ENCODE assay signal across 18 mouse cellular contexts in genomic region chr11:102040646-102041045, GRCm38 (mm10). TPM values are rescaled to one million over a fixed set of nuclear protein-coding genes. Genes with fewer than 3 reads are reported as not detected.
DNase-seq lines count a peak whose midpoint lies in the region; ATAC-seq and TF ChIP-seq lines count a peak whose summit lies in the region.
"Had no signal": no experiment of that assay in that cellular context is flagged by ENCODE, and none has a peak within 500 bp of the region (broad histone marks: within the 10 kb centered on the region; RNA-seq: fewer than 3 reads in every experiment).

No protein-coding gene starts in this region.

- peaks cover 6% of the 10 kb centered on the region; the same call in 1 of the 2 replicates for H3K4me1 ChIP-seq in lung, embryonic 15.5 days
- peaks cover 1% of the 10 kb centered on the region for H3K4me1 ChIP-seq in ES-Bruce4 (ENCODE audit: control insufficient read depth, insufficient read depth, low read length)
- no peaks in the 10 kb centered on the region for H3K4me1 ChIP-seq in midbrain, embryonic 16.5 days (ENCODE audit: control insufficient read depth, insufficient read depth, low read length)
- H3K4me1 ChIP-seq: limb, embryonic 12.5 days; liver, embryonic 15.5 days had no signal

- TF ChIP-seq EP300 in ES-Bruce4 (IDR thresholded peaks at IDR 0.05; ENCODE audit: insufficient read depth, low read depth, low read length) = no peak

- H3K36me3 ChIP-seq in lung, embryonic 15.5 days = no peaks in the 10 kb centered on the region
- H3K36me3 ChIP-seq in ES-Bruce4 (ENCODE audit: control insufficient read depth, insufficient read depth, low read length, poor library complexity, severe bottlenecking) = no peaks in the 10 kb centered on the region
- no peaks in the 10 kb centered on the region; the same call in 1 of the 2 replicates for H3K36me3 ChIP-seq in midbrain, embryonic 16.5 days (ENCODE audit: control insufficient read depth, insufficient read depth, low read length)
- H3K36me3 ChIP-seq: embryonic facial prominence, embryonic 10.5 days; forebrain, embryonic 15.5 days; limb, embryonic 12.5 days; liver, embryonic 15.5 days had no signal

- H3K27ac ChIP-seq in lung, embryonic 15.5 days = no peak overlapping the region
- H3K27ac ChIP-seq in ES-Bruce4 (ENCODE audit: insufficient read depth, low read length) = no peak overlapping the region
- no peak overlapping the region for H3K27ac ChIP-seq in midbrain, embryonic 16.5 days (ENCODE audit: low read length)
- H3K27ac ChIP-seq: embryonic facial prominence, embryonic 10.5 days; forebrain, embryonic 15.5 days; hindbrain, embryonic 14.5 days; limb, embryonic 12.5 days; liver, embryonic 15.5 days had no signal

- ATAC-seq in lung, embryonic 15.5 days (ENCODE audit: borderline replicate concordance, extremely low read depth, low FRiP score, low TSS enrichment) = 0 out of 2 replicates have a peak, but pooled peaks have one; percentile 7
- no peak for ATAC-seq in midbrain, embryonic 16.5 days
- ATAC-seq: forebrain, embryonic 15.5 days had no signal

- H3K9me3 ChIP-seq in lung, embryonic 15.5 days = peaks cover 3% of the 10 kb centered on the region; the same call in 1 of the 2 replicates
- H3K9me3 ChIP-seq in ES-Bruce4 (replicated peaks; ENCODE audit: control insufficient read depth, insufficient read depth, low read length, poor library complexity, severe bottlenecking) = no peaks in the 10 kb centered on the region
- H3K9me3 ChIP-seq in midbrain, embryonic 16.5 days (replicated peaks; ENCODE audit: control insufficient read depth, low read length, poor library complexity, severe bottlenecking) = peaks cover 6% of the 10 kb centered on the region; the same call in 1 of the 2 replicates
- H3K9me3 ChIP-seq: forebrain, embryonic 15.5 days; liver, embryonic 15.5 days had no signal

- no peak overlapping the region for H3K9ac ChIP-seq in lung, embryonic 15.5 days
- no peak overlapping the region for H3K9ac ChIP-seq in ES-Bruce4 (ENCODE audit: low read depth, poor library complexity, severe bottlenecking)
- H3K9ac ChIP-seq in midbrain, embryonic 16.5 days (ENCODE audit: low read depth, low read length) = no peak overlapping the region
- H3K9ac ChIP-seq: forebrain, embryonic 15.5 days; hindbrain, embryonic 14.5 days; limb, embryonic 12.5 days; liver, embryonic 15.5 days had no signal

- 0 out of 2 replicates have a peak, but pooled peaks cover 6% of the 10 kb centered on the region for H3K27me3 ChIP-seq in lung, embryonic 15.5 days
- H3K27me3 ChIP-seq in ES-Bruce4 (ENCODE audit: control insufficient read depth, insufficient read depth, low read length, poor library complexity, severe bottlenecking) = no peaks in the 10 kb centered on the region
- H3K27me3 ChIP-seq in midbrain, embryonic 16.5 days (ENCODE audit: control insufficient read depth, insufficient read depth, low read depth, low read length) = no peaks in the 10 kb centered on the region
- H3K27me3 ChIP-seq: forebrain, embryonic 15.5 days; limb, embryonic 12.5 days had no signal

- peak; percentile 35 for TF ChIP-seq CTCF in ES-Bruce4 (IDR thresholded peaks at IDR 0.05; ENCODE audit: low read depth, low read length)

- 70% methylated on average over 4 of the region's 4 CpGs for WGBS in lung, embryonic 15.5 days
- WGBS in midbrain, embryonic 16.5 days = 68% methylated on average over 4 of the region's 4 CpGs

- H3K4me3 ChIP-seq in lung, embryonic 15.5 days = no peak overlapping the region
- no peak overlapping the region for H3K4me3 ChIP-seq in ES-Bruce4 (ENCODE audit: low read depth, low read length)
- H3K4me3 ChIP-seq in midbrain, embryonic 16.5 days (ENCODE audit: low read depth, low read length) = no peak overlapping the region
- H3K4me3 ChIP-seq: embryonic facial prominence, embryonic 10.5 days; erythroblast, embryonic 14.5 days; forebrain, embryonic 15.5 days; limb, embryonic 12.5 days; liver, embryonic 15.5 days had no signal

- no peak overlapping the region for H3K4me2 ChIP-seq in lung, embryonic 15.5 days
- H3K4me2 ChIP-seq in midbrain, embryonic 16.5 days (ENCODE audit: low read length) = no peak overlapping the region
- H3K4me2 ChIP-seq: forebrain, embryonic 15.5 days; limb, embryonic 12.5 days; liver, embryonic 15.5 days had no signal

- DNase-seq in heart, adult 11 months = peak; percentile 74
- no peak for DNase-seq in heart, adult 8-10 months (ENCODE audit: low spot score)
- DNase-seq in lung, postnatal 10 days = no peak
- peak; percentile 40 for DNase-seq in induced T-regulatory cell, adult 2 months (ENCODE audit: low read depth)

- no peak for TF ChIP-seq POLR2A in ES-Bruce4 (IDR thresholded peaks at IDR 0.05; ENCODE audit: insufficient read depth, low read length)

RNA-seq across cellular contexts. Expression of gene Cd300lg, which starts 0.7 kb away (rescaled TPM):
- total RNA-seq in heart, adult 8-10 months (2022) = 10 to 100 TPM; 56.7 to 79.2 (median 64.0) TPM
- polyA plus RNA-seq in lung, embryonic 15.5 days (2015; fragmentation: Nextera tagmentation; extraction: Ambion mirVana) = 0.59 and 0.63 TPM in 2 replicates
- polyA plus RNA-seq in ES-Bruce4 (2011; ENCODE audit: insufficient read depth, insufficient read length, low read depth, missing spikeins) = not detected in 2 replicates
- polyA plus RNA-seq in midbrain, embryonic 16.5 days (2015; fragmentation: Nextera tagmentation; extraction: Ambion mirVana) = 0.23 and 0.46 TPM in 2 replicates
- polyA plus RNA-seq: erythroblast, embryonic 14.5 days had no signal

RNA-seq across cellular contexts. Expression of gene Mpp3, which starts 12.4 kb away (rescaled TPM):
- total RNA-seq in heart, adult 8-10 months (2022) = 1 to 10 TPM in 3 of 4 experiments, under 1 TPM in 1; 0.92 to 2.6 (median 1.5) TPM
- 3.8 and 3.9 TPM in 2 replicates for polyA plus RNA-seq in lung, embryonic 15.5 days (2015; fragmentation: Nextera tagmentation; extraction: Ambion mirVana)
- polyA plus RNA-seq in ES-Bruce4 (2011; ENCODE audit: insufficient read depth, insufficient read length, low read depth, missing spikeins) = 3.8 and 6.3 TPM in 2 replicates
- 57.4 and 64.6 TPM in 2 replicates for polyA plus RNA-seq in midbrain, embryonic 16.5 days (2015; fragmentation: Nextera tagmentation; extraction: Ambion mirVana)
- total RNA-seq: granulocyte monocyte progenitor cell, adult 5-6 weeks had no signal
- polyA plus RNA-seq: erythroblast, embryonic 14.5 days had no signal

RNA-seq across cellular contexts. Expression of gene Mpp2, which starts 47.7 kb away (rescaled TPM):
- total RNA-seq in heart, adult 8-10 months (2022) = 1 to 10 TPM; 2.6 to 4.7 (median 4.3) TPM
- polyA plus RNA-seq in lung, embryonic 15.5 days (2015; fragmentation: Nextera tagmentation; extraction: Ambion mirVana) = 5.8 and 6.9 TPM in 2 replicates
- polyA plus RNA-seq in ES-Bruce4 (2011; ENCODE audit: insufficient read depth, insufficient read length, low read depth, missing spikeins) = 3.4 and 3.6 TPM in 2 replicates
- 31.8 and 39.9 TPM in 2 replicates for polyA plus RNA-seq in midbrain, embryonic 16.5 days (2015; fragmentation: Nextera tagmentation; extraction: Ambion mirVana)
- total RNA-seq: granulocyte monocyte progenitor cell, adult 5-6 weeks had no signal

RNA-seq across cellular contexts. Expression of gene Dusp3, which starts 53.8 kb away (rescaled TPM):
- total RNA-seq in heart, adult 8-10 months (2022) = 100 to 1,000 TPM; 107 to 186 (median 147) TPM
- polyA plus RNA-seq in lung, embryonic 15.5 days (2015; fragmentation: Nextera tagmentation; extraction: Ambion mirVana) = 18.8 and 20.0 TPM in 2 replicates
- 11.9 and 13.3 TPM in 2 replicates for polyA plus RNA-seq in ES-Bruce4 (2011; ENCODE audit: insufficient read depth, insufficient read length, low read depth, missing spikeins)
- 25.6 and 29.7 TPM in 2 replicates for polyA plus RNA-seq in midbrain, embryonic 16.5 days (2015; fragmentation: Nextera tagmentation; extraction: Ambion mirVana)

RNA-seq across cellular contexts. Expression of gene Cfap97d1, which starts 56.6 kb away (rescaled TPM):
- not detected for total RNA-seq in heart, adult 8-10 months (2022)
- not detected in 2 replicates for polyA plus RNA-seq in lung, embryonic 15.5 days (2015; fragmentation: Nextera tagmentation; extraction: Ambion mirVana)
- not detected in 2 replicates for polyA plus RNA-seq in ES-Bruce4 (2011; ENCODE audit: insufficient read depth, insufficient read length, low read depth, missing spikeins)
- polyA plus RNA-seq in midbrain, embryonic 16.5 days (2015; fragmentation: Nextera tagmentation; extraction: Ambion mirVana) = not detected in 2 replicates
- total RNA-seq: adrenal gland, adult 18-20 months; granulocyte monocyte progenitor cell, adult 5-6 weeks had no signal
- polyA plus RNA-seq: embryonic facial prominence, embryonic 10.5 days; erythroblast, embryonic 14.5 days; forebrain, embryonic 15.5 days; heart, embryonic 16.5 days; hindbrain, embryonic 14.5 days; limb, embryonic 12.5 days; liver, embryonic 15.5 days; neural tube, embryonic 14.5 days; thymus, adult 2 months had no signal

Comparison
In these comparisons a context has a peak if more than half of its experiments do, and no peak if none do; other contexts are left out.
1. DNase-seq: peak in heart, adult 11 months (single experiment) and induced T-regulatory cell, adult 2 months (single experiment); none in heart, adult 8-10 months (single experiment) and lung, postnatal 10 days (single experiment).